Mouse (Mus musculus) embryonic stem cell, embryonic (primary cell): ENCODE measurements around the gene Cd9.

Experiments used
- CTCF ChIA-PET, 4 experiments: fragments of 300-600 bp in 2 of 4; fragments of 350-600 bp in 2 of 4; sonication (Branson Sonifier 250); formaldehyde crosslinking; loops; one replicate each; lab custom pipeline; 2022; ENCODE audit warnings: inconsistent platforms in 2 of 4; lab: Charles Lee
- POLR2A ChIA-PET, 4 experiments: fragments of 300-600 bp in 2 of 4; fragments of 350-600 bp in 2 of 4; sonication (Branson Sonifier 250); formaldehyde crosslinking; loops; one replicate each; lab custom pipeline; 2022; ENCODE audit warnings: antibody characterized with exemption in 4 of 4, inconsistent platforms in 1 of 4; lab: Charles Lee

Gene Cd9

GRCm38 (mm10) chr6:125484313-125484660 lies 10.3 kb downstream of the Cd9 start:
- CTCF ChIA-PET = interaction anchor here in 2 of 4 experiments (0.6 to 1.3 kb wide), 4 partner anchors 34 to 115 kb away, joined by 3 to 5 read pairs (median 4); no protein-coding TSS in a partner anchor
- POLR2A ChIA-PET = interaction anchor here in 3 of 4 experiments (0.7 to 29.5 kb wide), 31 partner anchors 6 to 546 kb away, joined by 3 to 420 read pairs (median 6); partner anchors contain the start of gene Cd9 (in 2 of the 3)

- POLR2A ChIA-PET = interaction anchor here (0.6 to 29.5 kb wide), 38 partner anchors 5 to 330 kb away, joined by 3 to 420 read pairs (median 6); partner anchors contain the start of gene Cd9 (in 3 of the 4)
- CTCF ChIA-PET = interaction anchor here in 2 of 4 experiments (0.6 to 1.1 kb wide), 3 partner anchors 35 to 115 kb away, joined by 3 to 4 read pairs (median 3); no protein-coding TSS in a partner anchor
These were observed 10.9 kb downstream of the Cd9 start for GRCm38 (mm10) chr6:125483515-125484312.

- CTCF ChIA-PET = interaction anchor here in 3 of 4 experiments (0.6 to 2.1 kb wide), 5 partner anchors 22 to 117 kb away, joined by 3 to 10 read pairs (median 4); no protein-coding TSS in a partner anchor
- POLR2A ChIA-PET = interaction anchor here in 3 of 4 experiments (0.6 to 29.5 kb wide), 41 partner anchors 5 to 429 kb away, joined by 3 to 420 read pairs (median 10); partner anchors contain the start of genes Cd9 (in 3 of the 3) and Gapdh (in 1 of the 3)
These were observed 12.2 kb downstream of the Cd9 start for GRCm38 (mm10) chr6:125482427-125482831.

DNA sequence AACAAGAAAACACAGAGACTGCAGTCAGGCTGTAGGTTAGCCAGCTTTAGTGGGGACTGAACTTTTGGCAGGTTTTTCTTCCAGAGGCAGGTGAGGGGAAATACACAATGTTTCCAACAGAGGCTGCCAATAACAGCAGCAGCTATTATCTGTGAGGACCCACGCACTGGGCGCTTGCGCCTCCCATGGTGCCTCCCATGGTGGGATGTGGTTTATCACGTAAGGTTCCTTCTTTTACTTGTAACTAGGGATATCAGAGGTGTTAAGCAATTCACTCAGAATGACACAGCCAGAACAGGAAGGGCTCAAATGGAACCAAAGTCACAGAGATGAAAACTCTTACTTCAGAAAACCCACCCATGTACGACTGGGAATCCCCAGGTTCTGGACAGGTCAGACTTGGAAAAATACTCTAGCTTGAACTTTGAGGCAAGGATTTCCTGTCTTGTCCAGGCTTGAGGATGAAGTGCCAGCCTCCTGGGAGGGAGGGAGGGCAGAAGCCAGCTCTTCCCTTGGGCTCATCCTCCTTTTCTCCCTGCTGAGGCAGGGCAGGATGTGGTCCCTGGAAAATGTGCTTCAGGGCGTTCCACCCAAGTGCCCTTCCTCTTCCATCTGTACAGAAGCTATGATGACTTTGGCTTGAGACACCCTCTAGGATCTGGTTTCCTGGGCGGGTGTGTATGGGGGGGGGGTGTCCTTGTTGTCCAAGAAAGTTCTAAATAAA lies 12.8 kb downstream of the Cd9 start:
- CTCF ChIA-PET = interaction anchor here in 3 of 4 experiments (0.6 to 2.1 kb wide), 9 partner anchors 11 to 117 kb away, joined by 3 to 10 read pairs (median 4); no protein-coding TSS in a partner anchor
- POLR2A ChIA-PET = interaction anchor here (0.5 to 29.5 kb wide), 49 partner anchors 6 to 1560 kb away, joined by 3 to 420 read pairs (median 8); partner anchors contain the start of genes Cd9 (in 2 of the 4) and Gapdh (in 1 of the 4)

- ChIA-PET CTCF (interaction anchor here in 3 of 4 experiments (0.6 to 2.1 kb wide), 9 partner anchors 12 to 68 kb away, joined by 3 to 11 read pairs (median 4); no protein-coding TSS in a partner anchor), POLR2A (interaction anchor here (0.5 to 29.5 kb wide), 44 partner anchors 7 to 651 kb away, joined by 3 to 420 read pairs (median 8); partner anchors contain the start of genes Cd9 (in 2 of the 4), Cdca3 (in 1 of the 4), Gapdh (in 1 of the 4) and Usp5 (in 1 of the 4))
These were observed 13.9 kb downstream of the Cd9 start for GRCm38 (mm10) chr6:125480396-125481361.

GRCm38 (mm10) chr6:125479359-125479758 lies 15.2 kb downstream of the Cd9 start:
- CTCF ChIA-PET = interaction anchor here in 2 of 4 experiments (0.5 to 1.3 kb wide), 6 partner anchors 57 to 1025 kb away, joined by 3 to 5 read pairs (median 3); no protein-coding TSS in a partner anchor
- POLR2A ChIA-PET = interaction anchor here (0.7 to 29.5 kb wide), 34 partner anchors 8 to 496 kb away, joined by 3 to 420 read pairs (median 6); partner anchors contain the start of gene Cd9 (in 2 of the 4)

DNA sequence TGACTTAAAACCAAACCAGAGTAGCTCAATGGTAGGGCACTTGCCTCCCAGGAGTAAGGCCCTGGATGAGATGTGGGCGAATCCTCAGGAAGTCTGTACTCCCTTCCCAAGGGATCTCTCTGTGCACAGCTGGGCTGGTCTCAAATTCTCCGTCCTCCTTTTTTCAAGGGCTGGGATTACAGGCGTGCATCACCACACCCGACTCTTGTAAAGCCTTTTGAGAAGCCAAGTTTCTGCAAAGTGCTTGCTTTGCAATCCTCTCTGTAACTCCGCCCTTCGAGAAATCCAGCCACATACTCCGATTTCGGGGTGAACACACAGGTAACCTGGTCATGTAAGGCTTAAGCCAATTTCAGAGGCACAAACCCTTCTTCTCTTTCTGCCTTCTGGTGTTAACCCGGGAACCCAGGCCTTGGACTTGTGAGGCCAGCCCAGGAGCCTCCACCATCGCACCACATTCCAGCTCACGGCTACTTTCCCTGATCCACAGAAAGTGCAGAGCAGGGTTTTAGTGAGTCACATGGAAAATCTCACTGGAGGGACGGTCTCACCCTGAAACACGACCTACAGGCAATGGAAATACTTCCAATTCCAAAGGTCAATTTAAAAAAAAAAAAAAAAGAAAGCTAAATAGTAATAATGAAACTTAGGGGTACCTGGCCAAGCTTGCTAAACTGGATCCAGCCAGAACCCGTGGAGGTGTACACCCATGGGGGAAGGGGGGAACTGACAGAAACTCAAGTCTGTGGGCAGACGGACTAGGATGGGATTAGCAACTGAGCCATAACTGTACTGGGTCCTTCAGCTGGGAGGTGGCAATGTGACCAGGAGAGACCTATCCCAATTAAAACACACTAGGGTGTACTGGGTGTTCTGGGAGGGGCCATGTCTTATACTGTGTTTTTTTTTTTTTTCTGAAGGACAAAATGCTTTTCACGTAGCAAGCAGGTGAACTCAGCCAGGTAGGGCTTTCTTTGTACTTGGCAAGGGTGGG lies 16.2 kb downstream of the Cd9 start:
- ChIA-PET CTCF (interaction anchor here (0.5 to 2.0 kb wide), 15 partner anchors 9 to 1086 kb away, joined by 3 to 13 read pairs (median 3); no protein-coding TSS in a partner anchor), POLR2A (interaction anchor here (0.6 to 29.5 kb wide), 54 partner anchors 9 to 618 kb away, joined by 3 to 420 read pairs (median 5); partner anchors contain the start of gene Cd9 (in 3 of the 4))

DNA sequence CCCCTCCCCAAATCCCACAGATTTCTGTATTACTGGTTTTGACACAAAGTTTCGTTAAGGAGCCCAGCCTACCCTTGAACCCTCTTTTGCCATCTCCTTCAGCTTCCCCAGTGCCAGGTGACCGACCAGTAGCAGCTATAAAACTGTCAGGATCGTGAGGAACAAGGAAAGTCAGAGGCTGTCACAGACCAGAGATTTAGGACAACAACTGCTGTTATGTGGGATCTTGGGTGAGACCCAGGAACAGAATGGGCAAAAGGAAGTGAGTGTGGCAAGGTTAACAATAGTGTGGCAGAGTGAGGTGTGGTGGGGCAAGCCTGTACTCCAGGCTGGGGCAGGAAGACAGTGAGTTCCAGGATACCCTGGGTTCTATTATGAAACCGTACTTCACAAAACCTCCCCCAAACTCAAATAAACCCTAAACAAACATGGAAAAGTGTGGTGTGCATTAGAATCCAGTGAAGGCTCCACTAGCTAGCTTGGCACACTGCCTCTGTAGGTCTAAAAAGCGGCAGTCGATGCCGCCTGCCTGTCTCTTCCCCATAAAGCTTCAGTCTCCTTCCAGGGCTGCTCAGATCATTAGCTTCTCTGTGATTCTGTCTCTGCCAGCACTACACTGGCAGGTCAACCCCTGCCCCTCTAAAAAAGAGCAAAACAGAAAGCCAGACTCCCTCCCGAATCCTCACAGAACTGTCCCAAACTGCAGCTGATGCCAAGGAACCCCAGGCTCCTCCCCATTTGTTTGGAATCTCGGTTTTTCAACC lies 17.6 kb downstream of the Cd9 start:
- ChIA-PET POLR2A (interaction anchor here in 3 of 4 experiments (0.5 to 29.5 kb wide), 36 partner anchors 9 to 311 kb away, joined by 3 to 420 read pairs (median 6); partner anchors contain the start of gene Cd9 (in 3 of the 3)), CTCF (interaction anchor here in 3 of 4 experiments (0.6 to 2.0 kb wide), 8 partner anchors 9 to 132 kb away, joined by 3 to 13 read pairs (median 4); partner anchors contain the start of gene Cd9 (in 1 of the 3))

GRCm38 (mm10) chr6:125476090-125476489 lies 18.5 kb downstream of the Cd9 start:
- CTCF ChIA-PET = interaction anchor here in 3 of 4 experiments (0.6 to 1.9 kb wide), 10 partner anchors 13 to 809 kb away, joined by 3 to 5 read pairs (median 4); partner anchors contain the start of gene Cd9 (in 1 of the 3)
- POLR2A ChIA-PET = interaction anchor here in 3 of 4 experiments (0.6 to 29.5 kb wide), 38 partner anchors 8 to 1628 kb away, joined by 3 to 420 read pairs (median 6); partner anchors contain the start of gene Cd9 (in 3 of the 3)

DNA sequence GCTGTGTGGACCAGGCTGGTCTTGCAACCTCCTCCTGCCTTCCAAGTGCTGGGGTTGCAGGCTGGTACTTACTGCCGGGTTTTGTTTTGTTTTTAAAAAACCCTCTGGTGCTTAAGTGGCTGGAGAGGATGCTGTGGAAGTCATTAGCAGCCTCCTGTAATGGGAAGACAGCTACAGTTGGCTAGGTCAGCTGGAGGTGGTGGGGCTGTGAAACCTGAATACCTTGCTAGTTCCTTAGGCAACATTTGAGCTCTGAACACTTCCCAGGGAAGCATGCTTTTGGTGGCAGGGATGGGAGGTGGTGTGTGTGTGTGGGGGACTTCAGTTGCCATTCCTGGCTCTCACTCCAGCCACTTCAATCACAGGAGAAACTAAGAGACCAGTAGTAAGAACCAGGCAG lies 19.4 kb downstream of the Cd9 start:
- POLR2A ChIA-PET = interaction anchor here in 3 of 4 experiments (0.6 to 29.5 kb wide), 25 partner anchors 7 to 558 kb away, joined by 3 to 420 read pairs (median 19); partner anchors contain the start of gene Cd9 (in 2 of the 3)
- CTCF ChIA-PET = interaction anchor here in 2 of 4 experiments (0.7 to 1.1 kb wide), 2 partner anchors 128 to 808 kb away, joined by 3 to 5 read pairs; no protein-coding TSS in a partner anchor

DNA sequence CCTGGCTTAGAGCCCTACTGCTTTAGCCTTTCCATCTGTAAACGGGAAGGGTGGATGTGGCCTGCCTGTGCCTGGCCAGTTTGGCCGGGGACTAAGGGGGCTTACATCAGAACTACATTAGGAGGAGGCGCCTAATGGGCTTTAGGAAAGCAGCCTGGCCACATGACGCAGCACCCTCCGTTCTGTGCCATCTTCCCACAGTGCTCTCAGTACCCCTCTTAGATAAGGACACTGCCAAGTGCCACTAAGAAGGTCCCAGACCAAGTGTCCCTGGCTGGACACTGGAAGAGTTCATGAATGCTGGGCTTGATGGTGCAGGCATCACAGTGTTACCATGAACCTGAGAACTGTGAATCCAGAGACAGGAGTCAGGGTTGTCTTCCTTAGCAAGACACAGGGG lies 20.7 kb downstream of the Cd9 start:
- ChIA-PET CTCF (interaction anchor here in 1 of 4 experiments (1.6 kb wide), 1 partner anchor 129 kb away, joined by 3 read pairs; no protein-coding TSS in a partner anchor), POLR2A (interaction anchor here (0.7 to 29.5 kb wide), 21 partner anchors 11 to 309 kb away, joined by 3 to 420 read pairs (median 58); partner anchors contain the start of gene Cd9 (in 2 of the 4))

GRCm38 (mm10) chr6:125473321-125473721 lies 21.3 kb downstream of the Cd9 start:
- POLR2A ChIA-PET = interaction anchor here in 3 of 4 experiments (0.7 to 29.5 kb wide), 14 partner anchors 6 to 119 kb away, joined by 3 to 357 read pairs (median 80); partner anchors contain the start of gene Cd9 (in 2 of the 3)
- CTCF ChIA-PET = interaction anchor here in 1 of 4 experiments (1.6 kb wide), 1 partner anchor 130 kb away, joined by 3 read pairs; no protein-coding TSS in a partner anchor

DNA sequence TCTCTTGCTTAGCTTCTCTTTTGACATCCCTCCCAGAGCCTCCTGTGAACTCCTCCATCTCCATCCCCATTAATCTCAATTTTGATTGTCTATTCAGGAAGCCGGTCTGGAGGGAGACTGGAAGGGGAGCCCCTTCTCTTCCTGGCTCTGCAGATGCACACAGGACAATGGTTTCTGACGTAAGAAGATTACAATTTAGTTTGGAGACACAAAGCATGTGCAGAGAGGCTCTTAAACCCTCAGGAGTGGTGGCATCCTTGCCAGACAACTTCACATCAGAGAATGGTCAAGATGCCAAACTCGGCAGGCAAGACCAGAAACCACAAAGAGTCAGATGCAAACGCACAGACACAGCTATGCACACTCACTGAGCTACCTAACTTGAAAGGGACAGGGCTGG lies 22.7 kb downstream of the Cd9 start:
- ChIA-PET POLR2A (interaction anchor here in 3 of 4 experiments (0.5 to 29.5 kb wide), 24 partner anchors 7 to 274 kb away, joined by 3 to 357 read pairs (median 14); partner anchors contain the start of gene Cd9 (in 1 of the 3)), CTCF (no interaction called here)

- POLR2A ChIA-PET = interaction anchor here in 3 of 4 experiments (0.7 to 29.5 kb wide), 27 partner anchors 8 to 122 kb away, joined by 3 to 357 read pairs (median 10); partner anchors contain the start of gene Cd9 (in 2 of the 3)
- CTCF ChIA-PET = no interaction called here
These were observed 23.3 kb downstream of the Cd9 start for GRCm38 (mm10) chr6:125471326-125471725.
